Mouse (Mus musculus): ENCODE measurements at regions not wholly inside any gene's neighbourhood (a gene's known extent, or its start where the extent isn't known, plus 50 kb on each side); places are given as distances from the start of the nearest gene placed in this dataset.

DNA sequence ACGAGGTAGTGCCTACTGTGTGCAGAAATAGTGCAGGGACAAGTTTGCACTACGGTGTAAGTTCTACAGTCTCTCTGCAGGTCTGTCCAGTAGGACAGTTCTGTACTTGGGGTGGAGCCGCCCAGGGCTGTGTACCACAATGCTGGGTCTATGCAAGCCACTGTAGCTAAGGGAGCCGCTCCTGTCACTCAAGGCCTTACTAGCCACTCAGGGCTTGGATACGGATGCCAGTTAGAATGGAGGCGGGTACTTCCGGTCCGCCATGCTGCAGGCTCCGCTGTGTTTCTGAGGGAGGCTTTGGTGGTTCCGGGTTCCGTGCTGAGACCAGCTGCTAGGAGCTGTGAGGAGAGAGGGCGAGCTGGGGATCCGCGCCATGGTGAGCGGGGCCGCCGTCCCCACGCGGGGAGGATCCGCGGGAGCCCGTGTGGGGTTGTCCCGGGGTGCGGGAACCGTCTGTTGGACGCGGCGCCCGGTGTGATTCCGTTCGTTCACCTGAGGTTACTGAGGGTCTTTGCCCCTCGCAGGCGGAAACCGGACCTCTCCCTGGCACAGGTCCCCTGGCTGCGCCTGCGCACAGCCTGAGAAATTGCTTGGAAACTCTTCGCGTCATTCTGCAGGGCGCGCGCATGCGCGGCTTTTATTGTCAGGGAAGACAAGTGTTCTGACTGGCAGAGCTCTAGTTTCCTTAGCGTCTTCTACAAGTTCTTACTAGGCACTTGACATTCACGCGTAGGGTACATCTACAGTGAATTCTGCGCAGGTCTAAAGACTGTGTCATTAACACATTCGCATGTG, 51.0 kb upstream of the Zfp873 start:
- DNase-seq (ENCODE audit: low read depth): peak; percentile 16

Measured in gonadal fat pad, adult 2 months (tissue).